Mouse (Mus musculus) liver, adult 2 months (tissue): Measurements from ENCODE around the gene Dapk3.

Experiments
- CTCF ChIP-seq: fragments of 200-500 bp; IDR thresholded peaks from 2 replicates; pipeline ENCODE4 v1.5.1; 2011; ENCODE audit warnings: low read depth, low read length, control low read depth
- POLR2A ChIP-seq: fragments of 200-500 bp; IDR thresholded peaks from 2 replicates; pipeline ENCODE4 v1.6.1; 2011; ENCODE audit warnings: low read length, control low read depth; ENCODE audit not compliant: insufficient read depth; ENCODE audit errors: extremely low read depth

DNA sequence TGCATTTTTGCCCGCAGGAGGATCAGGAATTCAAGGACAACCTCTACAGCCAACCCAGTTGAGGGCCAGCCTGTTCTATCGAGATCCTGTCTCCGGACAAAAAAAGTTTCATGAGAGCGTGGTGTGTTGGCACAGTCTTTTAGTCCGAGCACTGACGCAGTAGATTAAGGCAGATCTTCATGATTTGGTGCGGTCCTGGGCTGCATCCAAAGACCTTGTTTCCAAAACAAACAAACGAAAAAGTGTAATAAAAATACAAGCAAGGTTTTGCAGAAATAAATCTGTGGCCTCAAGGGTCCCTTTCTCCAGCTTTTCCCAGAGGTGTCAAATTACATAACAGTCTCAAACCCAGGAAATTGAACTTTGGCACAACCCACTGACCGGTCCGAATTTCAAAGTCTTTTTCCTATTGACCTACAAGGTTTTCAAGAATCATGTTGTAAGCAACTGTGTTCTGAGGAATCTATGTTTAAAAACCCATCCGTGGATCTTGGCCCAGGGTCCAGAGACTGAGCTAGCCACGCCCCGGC is 6.8 kb upstream of the Dapk3 start:
- TF ChIP-seq POLR2A, result no peak
- TF ChIP-seq CTCF, result no peak
